Comparison of ENCODE assay signal across 8 mouse cellular contexts in the genomic region with DNA sequence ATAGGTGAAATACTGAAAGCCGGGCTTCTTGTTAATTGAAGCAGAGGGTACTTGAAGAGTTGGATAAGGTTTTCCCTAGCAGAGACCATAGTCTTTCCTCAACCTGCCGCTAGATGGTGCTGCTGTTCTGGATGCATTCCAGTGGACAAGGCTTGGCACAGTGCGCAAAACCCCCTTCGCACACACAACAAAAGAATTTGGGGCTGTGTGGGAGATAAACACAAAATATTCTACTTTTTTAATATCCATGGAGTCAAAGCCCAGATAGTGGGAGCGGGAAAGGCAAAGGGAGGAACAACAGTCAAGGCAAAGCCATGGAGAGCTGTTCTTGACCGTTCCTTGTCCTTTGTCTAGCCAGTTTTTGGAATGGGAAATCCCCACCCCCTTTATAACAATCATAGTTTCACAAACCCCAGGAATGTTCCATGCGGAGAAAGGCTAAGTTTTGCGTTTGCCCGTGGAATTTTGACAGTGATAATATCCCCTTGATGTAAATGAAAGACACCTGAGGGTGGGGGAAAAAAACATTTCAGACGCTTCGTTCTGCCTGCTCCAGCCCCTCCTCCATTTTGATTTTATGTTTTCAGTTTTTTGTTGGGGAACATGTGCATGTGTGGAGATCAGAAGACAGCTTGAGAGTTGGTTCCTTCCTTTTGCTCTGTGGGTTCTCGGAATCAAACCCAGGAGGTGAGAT. TPM values are rescaled to one million over a fixed set of nuclear protein-coding genes. Genes with fewer than 3 reads are reported as not detected.
A peak's percentile ranks its signal among the peaks of the same experiment; 100 is the strongest.
DNase-seq lines count a peak whose midpoint lies in the region; ATAC-seq and TF ChIP-seq lines count a peak whose summit lies in the region.

No protein-coding gene starts in this region.

- TF ChIP-seq POLR2A in limb, embryonic 14.5 days (IDR thresholded peaks at IDR 0.05; ENCODE audit: borderline replicate concordance, extremely low read depth, insufficient read depth, insufficient read length), result peak; percentile 50; the same call in 1 of the 2 replicates

- peak overlapping the region; percentile 92 for H3K9ac ChIP-seq in embryonic facial prominence, embryonic 13.5 days
- peak overlapping the region; percentile 43; the same call in 1 of the 2 replicates for H3K9ac ChIP-seq in limb, embryonic 14.5 days (ENCODE audit: low read depth, low read length, severe bottlenecking)

- peaks cover 54% of the 10 kb centered on the region for H3K4me1 ChIP-seq in embryonic facial prominence, embryonic 13.5 days
- H3K4me1 ChIP-seq in limb, embryonic 14.5 days (ENCODE audit: control insufficient read depth, insufficient read depth, low read length), result peaks cover 41% of the 10 kb centered on the region

- no peaks in the 10 kb centered on the region for H3K9me3 ChIP-seq in embryonic facial prominence, embryonic 13.5 days
- H3K9me3 ChIP-seq in limb, embryonic 14.5 days (ENCODE audit: control insufficient read depth, low read length), result no peaks in the 10 kb centered on the region

- ATAC-seq in embryonic facial prominence, embryonic 13.5 days (ENCODE audit: insufficient number of reproducible peaks, insufficient read depth, low FRiP score, low TSS enrichment, low read depth), result no peak
- ATAC-seq in limb, embryonic 14.5 days (ENCODE audit: low FRiP score, low read depth), result peak; percentile 45

- peak; percentile 77 to 79 for DNase-seq in urinary bladder, adult 18-20 months (ENCODE audit: low spot score in 2 of 2)
- no peak for DNase-seq in urinary bladder, adult 2 months (ENCODE audit: low spot score)
- DNase-seq in heart, adult 8-10 months (ENCODE audit: low spot score), result peak; percentile 93
- peak; percentile 93 for DNase-seq in kidney, adult 9 months
- peak; percentile 96 for DNase-seq in limb, embryonic 14.5 days (ENCODE audit: low spot score)
- DNase-seq in monocyte, adult 2 months (ENCODE audit: low read depth in 1 of 2, low spot score in 2 of 2), result peak; percentile 77 to 79
- peak; percentile 73 to 86 for DNase-seq in spleen, postnatal 14 days (ENCODE audit: low spot score in 2 of 2)

- H3K36me3 ChIP-seq in embryonic facial prominence, embryonic 13.5 days, result peaks cover 22% of the 10 kb centered on the region
- H3K36me3 ChIP-seq in limb, embryonic 14.5 days (ENCODE audit: control insufficient read depth, insufficient read depth, low read length), result peaks cover 25% of the 10 kb centered on the region

- H3K4me2 ChIP-seq in embryonic facial prominence, embryonic 13.5 days, result peak overlapping the region; percentile 93
- peak overlapping the region; percentile 88 for H3K4me2 ChIP-seq in limb, embryonic 14.5 days (replicated peaks; ENCODE audit: low read depth, low read length, severe bottlenecking)

- H3K4me3 ChIP-seq in embryonic facial prominence, embryonic 13.5 days, result peak overlapping the region; percentile 81
- H3K4me3 ChIP-seq in limb, embryonic 14.5 days (replicated peaks; ENCODE audit: low read length), result peak overlapping the region; percentile 87

- H3K27ac ChIP-seq in embryonic facial prominence, embryonic 13.5 days, result peak overlapping the region; percentile 97
- peak overlapping the region; percentile 87 for H3K27ac ChIP-seq in limb, embryonic 14.5 days (replicated peaks; ENCODE audit: low read depth, low read length)

- H3K27me3 ChIP-seq in embryonic facial prominence, embryonic 13.5 days, result no peaks in the 10 kb centered on the region
- no peaks in the 10 kb centered on the region for H3K27me3 ChIP-seq in limb, embryonic 14.5 days (ENCODE audit: control insufficient read depth, insufficient read depth, low read length)

- WGBS in embryonic facial prominence, embryonic 13.5 days, result 8% methylated on average over 12 of the region's 12 CpGs
- WGBS in limb, embryonic 14.5 days, result 9% methylated on average over 12 of the region's 12 CpGs

RNA-seq across cellular contexts. Expression of a gene that starts 1.1 kb away (rescaled TPM):
- 83.4 and 108 TPM in 2 replicates for polyA plus RNA-seq in urinary bladder, adult 2 months (2012; rRNA removed)
- polyA plus RNA-seq in embryonic facial prominence, embryonic 13.5 days (2015; fragmentation: Nextera tagmentation; extraction: Ambion mirVana), result 119 and 122 TPM in 2 replicates
- total RNA-seq in heart, adult 8-10 months (2022), result 10 to 100 TPM; 27.2 to 40.0 (median 28.7) TPM
- polyA plus RNA-seq in limb, embryonic 14.5 days (2012; rRNA removed), result 172 and 297 TPM in 2 replicates
- 95.4 and 99.0 TPM in 2 replicates for polyA plus RNA-seq in limb, embryonic 14.5 days (2014; fragmentation: Nextera tagmentation; extraction: Ambion mirVana)

RNA-seq across cellular contexts. Expression of a gene that starts 2.6 kb away (rescaled TPM):
- 5.1 and 6.8 TPM in 2 replicates for polyA plus RNA-seq in urinary bladder, adult 2 months (2012; rRNA removed)
- polyA plus RNA-seq in embryonic facial prominence, embryonic 13.5 days (2015; fragmentation: Nextera tagmentation; extraction: Ambion mirVana), result 0.21 and 0.39 TPM in 2 replicates
- total RNA-seq in heart, adult 8-10 months (2022), result 1 to 10 TPM; 2.6 to 4.3 (median 2.9) TPM
- 4.4 and 5.2 TPM in 2 replicates for polyA plus RNA-seq in limb, embryonic 14.5 days (2012; rRNA removed)
- polyA plus RNA-seq in limb, embryonic 14.5 days (2014; fragmentation: Nextera tagmentation; extraction: Ambion mirVana), result 0.77 and 0.98 TPM in 2 replicates

RNA-seq across cellular contexts. Expression of a gene that starts 10.8 kb away (rescaled TPM):
- 461 and 554 TPM in 2 replicates for polyA plus RNA-seq in urinary bladder, adult 2 months (2012; rRNA removed)
- polyA plus RNA-seq in embryonic facial prominence, embryonic 13.5 days (2015; fragmentation: Nextera tagmentation; extraction: Ambion mirVana), result 514 and 625 TPM in 2 replicates
- total RNA-seq in heart, adult 8-10 months (2022), result 100 to 1,000 TPM; 162 to 194 (median 186) TPM
- 887 and 919 TPM in 2 replicates for polyA plus RNA-seq in limb, embryonic 14.5 days (2012; rRNA removed)
- polyA plus RNA-seq in limb, embryonic 14.5 days (2014; fragmentation: Nextera tagmentation; extraction: Ambion mirVana), result 547 and 561 TPM in 2 replicates

RNA-seq across cellular contexts. Expression of a gene that starts 12.7 kb away (rescaled TPM):
- 85.4 and 87.0 TPM in 2 replicates for polyA plus RNA-seq in urinary bladder, adult 2 months (2012; rRNA removed)
- 5.7 and 6.4 TPM in 2 replicates for polyA plus RNA-seq in embryonic facial prominence, embryonic 13.5 days (2015; fragmentation: Nextera tagmentation; extraction: Ambion mirVana)
- total RNA-seq in heart, adult 8-10 months (2022), result 10 to 100 TPM; 14.9 to 19.6 (median 17.5) TPM
- polyA plus RNA-seq in limb, embryonic 14.5 days (2012; rRNA removed), result 22.9 and 31.6 TPM in 2 replicates
- polyA plus RNA-seq in limb, embryonic 14.5 days (2014; fragmentation: Nextera tagmentation; extraction: Ambion mirVana), result 13.7 and 15.2 TPM in 2 replicates

RNA-seq across cellular contexts. Expression of a gene that starts 12.9 kb away (rescaled TPM):
- polyA plus RNA-seq in urinary bladder, adult 2 months (2012; rRNA removed), result 10.0 and 10.3 TPM in 2 replicates
- 2.8 and 3.8 TPM in 2 replicates for polyA plus RNA-seq in embryonic facial prominence, embryonic 13.5 days (2015; fragmentation: Nextera tagmentation; extraction: Ambion mirVana)
- 1 to 10 TPM; 1.4 to 4.2 (median 3.1) TPM for total RNA-seq in heart, adult 8-10 months (2022)
- 3.8 and 6.9 TPM in 2 replicates for polyA plus RNA-seq in limb, embryonic 14.5 days (2012; rRNA removed)
- polyA plus RNA-seq in limb, embryonic 14.5 days (2014; fragmentation: Nextera tagmentation; extraction: Ambion mirVana), result 5.9 and 6.6 TPM in 2 replicates
